Mouse (Mus musculus) midbrain, embryonic 13.5 days (tissue): ENCODE data around the gene Cops8. TPM values are rescaled to one million over a fixed set of nuclear protein-coding genes. Genes with fewer than 3 reads are reported as not detected.

Experiments used
- ATAC-seq: fragments of 200-750 bp; cut with Nextera tagmentation; 2 replicates; pipeline ENCODE4 v1.8.0; 2017; ENCODE audit warnings: mild to moderate bottlenecking, moderate TSS enrichment, moderate library complexity
- H3K27ac ChIP-seq: fragments of 300-500 bp; sonication (generic); 2 replicates; pipeline ENCODE4 v1.5.1; 2015; ENCODE audit warnings: inconsistent platforms, mild to moderate bottlenecking, moderate library complexity
- H3K27me3 ChIP-seq: fragments of 300-500 bp; sonication (generic); 2 replicates; pipeline ENCODE4 v1.6.1; 2015; ENCODE audit warnings: mild to moderate bottlenecking, inconsistent platforms
- H3K36me3 ChIP-seq: fragments of 300-500 bp; sonication (generic); 2 replicates; pipeline ENCODE4 v1.6.1; 2015; ENCODE audit warnings: mild to moderate bottlenecking, inconsistent platforms
- H3K4me1 ChIP-seq: fragments of 300-500 bp; sonication (generic); replicated peaks from 2 replicates; pipeline ENCODE4 v1.6.1; 2015; ENCODE audit warnings: inconsistent platforms
- H3K4me2 ChIP-seq: fragments of 300-500 bp; sonication (generic); replicated peaks from 2 replicates; pipeline ENCODE4 v1.6.1; 2015; ENCODE audit warnings: moderate library complexity, mild to moderate bottlenecking, inconsistent platforms
- H3K4me3 ChIP-seq: fragments of 300-500 bp; sonication (generic); replicated peaks from 2 replicates; pipeline ENCODE4 v1.5.1; 2015; ENCODE audit warnings: mild to moderate bottlenecking, inconsistent platforms
- H3K9ac ChIP-seq: fragments of 300-500 bp; sonication (generic); replicated peaks from 2 replicates; pipeline ENCODE4 v1.6.1; 2015; ENCODE audit warnings: mild to moderate bottlenecking, inconsistent platforms
- H3K9me3 ChIP-seq: fragments of 300-500 bp; sonication (generic); 2 replicates; pipeline ENCODE4 v1.6.1; 2016; ENCODE audit warnings: mild to moderate bottlenecking, inconsistent platforms
- WGBS: fragments of 180-500 bp; shearing (Covaris S2); methylation state at CpG from one replicate; pipeline ENCODE4 v1.1.7; 2015; 5-methylcytosine and 5-hydroxymethylcytosine counted together
- polyA plus RNA-seq: library from polyadenylated mRNA; unstranded; fragments of >200 nt; fragmentation: Nextera tagmentation; extraction: Ambion mirVana; gene quantifications from 2 replicates; pipeline ENCODE4 v1.2.1, GENCODE M21; 2015

The Cops8 gene
- polyA plus RNA-seq, 1 experiment from 2014 or later, result 180 TPM

DNA sequence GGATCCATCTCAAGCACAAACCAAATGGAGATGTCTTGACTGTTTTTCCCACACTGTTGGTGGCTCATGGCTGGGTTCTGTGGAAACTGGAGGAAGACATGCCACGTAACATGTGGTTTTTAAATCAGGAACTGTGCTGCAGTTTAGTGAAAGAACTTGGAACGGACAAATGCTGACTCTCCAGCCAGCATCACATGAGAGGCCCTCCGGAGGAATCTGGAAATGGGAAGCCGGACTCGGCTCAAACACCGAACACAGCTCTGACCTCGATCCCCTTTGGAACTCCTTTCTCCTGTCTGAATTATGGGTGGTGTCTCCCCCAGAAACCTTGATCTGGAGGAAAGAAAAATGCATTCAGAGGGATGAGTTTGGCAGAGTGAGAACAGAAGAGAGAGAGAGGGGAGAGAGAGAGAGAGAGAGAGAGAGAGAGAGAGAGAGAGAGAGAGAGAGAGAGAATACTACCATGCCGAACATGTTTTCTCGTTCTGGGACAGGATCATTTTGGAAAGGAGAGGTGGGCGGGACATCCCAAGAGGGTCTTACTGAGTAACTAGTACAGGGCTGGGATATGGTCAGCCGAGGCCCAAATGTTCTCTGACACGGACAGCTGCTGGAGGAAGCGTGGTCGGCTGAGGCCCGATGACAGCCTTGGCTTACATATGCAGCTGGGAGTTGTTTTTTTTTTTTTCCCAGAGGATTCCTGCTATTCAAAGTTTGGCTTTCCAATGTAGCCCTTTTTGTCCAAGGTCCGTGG lies 53.9 kb downstream of the Cops8 start:
- no peaks in the 10 kb centered on the region for H3K9me3 ChIP-seq
- 94% methylated on average over 16 of the region's 16 CpGs for WGBS
- H3K36me3 ChIP-seq, result no peaks in the 10 kb centered on the region
- ATAC-seq, result no peak
- no peak overlapping the region for H3K9ac ChIP-seq
- H3K27ac ChIP-seq, result no peak overlapping the region
- H3K4me3 ChIP-seq, result no peak overlapping the region
- H3K27me3 ChIP-seq, result no peaks in the 10 kb centered on the region
- H3K4me2 ChIP-seq, result no peak overlapping the region
- H3K4me1 ChIP-seq, result no peaks in the 10 kb centered on the region

DNA sequence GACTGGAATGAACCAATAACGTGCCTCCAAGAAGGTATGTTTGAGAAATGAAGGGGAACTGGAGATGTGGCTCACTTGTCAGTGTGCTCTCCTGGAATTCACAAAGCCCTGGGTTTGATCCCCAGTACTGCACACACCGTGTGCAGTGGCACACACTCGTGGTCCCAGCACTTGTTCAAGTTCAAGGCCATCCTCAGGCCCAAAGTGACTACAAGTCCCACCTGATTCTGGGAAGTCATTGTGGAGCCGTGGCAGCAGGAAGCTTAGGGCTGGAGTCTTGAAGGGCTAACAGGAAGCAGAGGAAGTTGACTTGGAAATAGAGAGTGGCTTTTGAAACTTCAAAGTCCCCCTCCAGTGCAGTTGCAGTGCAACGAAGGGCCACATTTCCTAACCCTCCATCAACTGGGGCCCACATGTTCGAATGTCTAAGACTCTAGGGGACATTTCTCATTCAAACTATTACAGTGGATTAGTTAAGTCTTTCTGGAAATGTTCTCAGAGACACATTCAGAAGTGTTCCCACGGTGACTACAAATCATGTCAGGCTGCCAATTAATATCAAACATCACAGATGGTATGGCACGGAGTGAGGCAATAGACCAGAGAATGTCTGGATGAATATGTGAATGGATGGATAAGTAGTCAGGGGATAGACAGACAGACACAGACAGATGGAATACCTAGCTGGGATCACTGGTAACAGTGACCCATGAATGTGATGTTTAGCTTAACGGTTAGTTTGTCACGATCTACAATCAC lies 54.7 kb downstream of the Cops8 start:
- H3K4me3 ChIP-seq, result no peak overlapping the region
- H3K27ac ChIP-seq, result no peak overlapping the region
- 88% methylated on average over 10 of the region's 10 CpGs for WGBS
- H3K4me1 ChIP-seq, result no peaks in the 10 kb centered on the region
- no peak overlapping the region for H3K4me2 ChIP-seq
- H3K27me3 ChIP-seq, result no peaks in the 10 kb centered on the region
- no peak for ATAC-seq
- H3K36me3 ChIP-seq, result no peaks in the 10 kb centered on the region
- H3K9me3 ChIP-seq, result no peaks in the 10 kb centered on the region
- no peak overlapping the region for H3K9ac ChIP-seq

GRCm38 (mm10) chr1:90658581-90658980 lies 55.8 kb downstream of the Cops8 start:
- H3K36me3 ChIP-seq, result no peaks in the 10 kb centered on the region
- no peaks in the 10 kb centered on the region for H3K4me1 ChIP-seq
- no peak overlapping the region for H3K4me2 ChIP-seq
- no peak for ATAC-seq
- H3K27ac ChIP-seq, result no peak overlapping the region
- no peaks in the 10 kb centered on the region for H3K27me3 ChIP-seq
- no peak overlapping the region for H3K4me3 ChIP-seq
- no peaks in the 10 kb centered on the region for H3K9me3 ChIP-seq
- WGBS, result 90% methylated on average over 3 of the region's 3 CpGs
- no peak overlapping the region for H3K9ac ChIP-seq

DNA sequence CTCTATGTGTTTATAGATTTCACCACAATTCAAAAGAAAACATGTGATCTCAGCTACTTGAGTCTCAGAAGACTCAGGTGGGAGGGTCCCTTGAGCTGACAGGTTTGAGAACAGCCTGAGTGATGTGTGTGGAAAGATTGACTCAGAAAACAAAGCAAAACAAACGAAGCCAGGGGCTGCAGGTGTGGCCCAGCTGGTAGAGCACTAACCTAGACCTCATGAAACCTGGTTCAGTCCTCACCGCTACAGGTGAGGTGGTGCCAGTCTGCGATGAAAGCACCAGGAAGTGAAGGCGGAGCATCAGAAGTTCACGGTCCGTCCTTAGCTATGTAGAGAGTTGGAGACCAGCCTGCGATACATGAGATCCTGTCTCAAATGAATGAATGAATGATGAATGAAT lies 57.4 kb downstream of the Cops8 start:
- Histone ChIP-seq H3K36me3 (no peaks in the 10 kb centered on the region), H3K9ac (no peak overlapping the region), H3K27ac (no peak overlapping the region), H3K4me1 (no peaks in the 10 kb centered on the region), H3K27me3 (no peaks in the 10 kb centered on the region), H3K4me3 (no peak overlapping the region), H3K9me3 (no peaks in the 10 kb centered on the region), H3K4me2 (no peak overlapping the region)
- no peak for ATAC-seq
- WGBS, result 88% methylated on average over 7 of the region's 7 CpGs

DNA sequence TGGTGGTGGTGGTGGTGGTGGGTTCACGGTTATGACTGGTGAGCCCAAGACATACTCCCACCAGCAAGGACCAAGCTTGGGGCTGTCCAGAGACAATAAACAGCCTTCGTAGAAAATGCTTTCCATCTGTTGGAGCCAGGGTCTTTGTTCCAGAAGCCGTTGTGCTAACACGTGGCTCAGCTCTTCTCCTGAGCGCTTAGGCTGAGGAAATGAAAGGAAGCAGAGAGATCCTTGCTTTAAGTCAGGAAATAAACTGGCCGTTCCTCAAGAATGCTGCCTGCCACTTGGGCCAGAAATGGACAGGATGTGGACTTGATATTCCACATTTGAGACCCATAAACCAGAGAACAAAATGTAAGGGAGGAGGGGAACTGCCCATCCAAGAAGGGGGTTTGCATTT lies 59.7 kb downstream of the Cops8 start:
- Histone ChIP-seq H3K4me2 (no peak overlapping the region), H3K4me1 (no peaks in the 10 kb centered on the region), H3K9me3 (no peaks in the 10 kb centered on the region), H3K36me3 (no peaks in the 10 kb centered on the region), H3K4me3 (no peak overlapping the region), H3K9ac (no peak overlapping the region), H3K27me3 (no peaks in the 10 kb centered on the region), H3K27ac (no peak overlapping the region)
- WGBS, result 81% methylated on average over 6 of the region's 6 CpGs
- no peak for ATAC-seq

Other genes with a start within 250 kb of the Cops8 start
- 3.4 and 4.7 TPM in 2 replicates for gene Col6a3, start 241.0 kb downstream of the Cops8 start, polyA plus RNA-seq